Mouse (Mus musculus) urinary bladder, postnatal 4 days (tissue): ENCODE results near the gene Fkbp5.

ENCODE experiments used
- DNase-seq, 2 experiments: peaks; one replicate each; pipeline ENCODE4 v3.0.0; 2021 to 2022; ENCODE audit warnings: low spot score in 2 of 2

Gene Fkbp5

DNA sequence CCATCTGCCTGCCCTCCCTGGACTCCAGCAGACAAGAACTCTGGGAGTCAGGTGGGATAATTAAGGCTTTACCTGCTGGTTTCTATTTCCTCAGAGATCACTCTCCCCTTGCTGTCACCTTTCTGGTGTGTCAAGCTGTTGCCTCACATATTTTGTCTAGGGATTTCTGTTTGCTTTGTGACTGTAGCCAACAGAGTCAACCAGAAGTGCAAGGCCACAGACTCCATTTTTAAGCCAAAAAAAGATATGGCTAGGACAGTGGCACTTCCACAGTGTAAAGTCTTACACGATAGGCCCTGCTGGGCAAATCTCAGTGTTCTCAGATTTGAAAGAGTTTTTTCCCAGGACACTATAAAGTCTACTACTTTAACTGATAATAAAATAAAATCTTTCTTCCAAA lies 56.9 kb downstream of the Fkbp5 start:
- DNase-seq = no peak

DNA sequence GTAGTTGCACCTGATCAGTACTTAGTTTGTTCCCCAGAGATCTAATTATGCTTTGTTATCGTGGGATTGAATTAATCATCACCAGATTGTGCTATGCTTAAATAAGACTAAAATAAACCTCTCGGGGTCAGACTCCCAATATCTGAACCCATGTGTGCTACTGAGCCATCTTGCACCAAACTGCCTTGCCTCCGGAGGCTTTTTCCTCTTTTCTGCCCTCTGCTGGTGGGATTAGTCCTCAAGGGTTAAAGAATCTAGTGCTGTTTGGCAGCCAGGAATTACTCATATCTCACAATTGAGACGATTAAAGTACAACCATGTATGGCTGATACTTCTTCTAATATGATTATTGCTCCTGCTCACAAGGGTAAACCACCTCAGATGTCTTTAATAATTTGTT lies 62.2 kb downstream of the Fkbp5 start:
- DNase-seq = no peak

DNA sequence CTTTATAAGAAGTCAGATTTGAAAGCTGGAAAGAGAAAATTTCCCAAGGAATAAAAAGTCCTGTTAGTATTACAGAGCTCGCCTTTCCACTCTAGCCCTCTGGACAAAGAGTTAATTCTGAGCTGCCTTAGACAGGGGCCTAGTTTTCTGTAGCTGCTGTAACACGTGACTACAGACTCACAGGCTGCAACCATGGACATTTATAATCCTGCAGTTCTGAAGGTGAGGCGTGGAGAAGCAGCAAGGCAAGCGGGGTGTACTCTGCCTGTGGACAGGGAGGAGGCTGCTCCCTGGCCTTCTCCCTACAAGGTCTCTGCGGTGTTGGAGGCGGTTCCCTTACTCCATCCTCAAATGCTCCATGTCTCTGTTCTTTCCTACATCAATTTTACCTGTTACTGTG lies 64.4 kb downstream of the Fkbp5 start:
- DNase-seq = no peak

DNA sequence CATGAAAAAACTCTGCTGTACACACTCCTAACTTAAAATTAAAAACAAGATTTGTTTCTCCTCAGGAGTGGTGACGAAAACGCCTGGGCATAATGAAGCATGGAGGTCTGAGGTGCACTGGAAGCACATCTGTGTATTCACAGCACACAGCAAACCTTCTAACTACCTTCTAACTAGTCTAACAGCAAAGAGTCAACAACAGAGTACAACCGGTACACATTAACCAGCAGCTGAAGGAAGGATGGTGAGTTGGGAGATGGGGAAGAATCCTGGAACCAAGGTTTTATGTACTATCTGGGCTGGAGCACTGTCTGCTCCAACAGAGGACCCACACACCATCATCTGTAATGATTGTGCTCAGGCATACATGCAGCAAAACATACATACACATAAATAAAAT lies 65.4 kb downstream of the Fkbp5 start:
- DNase-seq = no peak

DNA sequence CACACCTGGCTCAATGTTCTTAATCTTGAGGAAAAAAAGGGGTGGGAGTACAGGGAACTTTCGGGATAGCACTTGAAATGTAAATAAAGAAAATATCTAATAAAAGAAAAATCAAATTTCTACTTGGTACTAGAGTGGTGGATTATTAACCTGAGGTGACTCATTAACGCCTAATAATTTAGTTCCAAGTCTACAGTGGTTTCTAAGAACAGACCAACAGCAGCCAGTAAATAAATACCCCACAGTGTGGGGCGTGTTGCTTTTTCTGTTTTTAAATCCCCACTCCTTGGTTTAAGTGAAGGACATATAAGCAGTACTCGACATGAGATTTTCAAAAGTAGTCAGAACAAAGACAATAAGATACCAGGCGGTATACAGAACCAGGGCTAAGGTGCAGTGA lies 65.8 kb downstream of the Fkbp5 start:
- DNase-seq = no peak

DNA sequence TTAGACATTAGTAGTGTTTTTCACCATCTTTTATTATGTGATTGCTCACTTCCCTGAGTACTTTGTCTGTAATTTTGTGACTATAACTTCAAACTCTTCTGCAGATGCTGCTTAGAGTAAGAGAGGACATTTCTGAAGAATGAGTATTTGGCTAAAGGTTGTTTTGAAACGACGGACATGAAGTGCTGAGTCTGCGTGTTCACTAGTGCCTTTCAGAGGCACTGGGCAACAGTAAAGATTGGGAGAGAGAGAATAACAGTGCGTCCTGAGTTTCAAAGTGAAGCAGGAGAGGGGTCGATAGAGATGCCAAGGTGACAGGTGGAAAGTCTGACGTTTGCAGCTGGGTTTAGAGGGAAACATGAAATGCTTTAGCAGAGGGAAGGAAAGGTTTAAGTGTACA lies 69.1 kb downstream of the Fkbp5 start:
- no peak for DNase-seq

DNA sequence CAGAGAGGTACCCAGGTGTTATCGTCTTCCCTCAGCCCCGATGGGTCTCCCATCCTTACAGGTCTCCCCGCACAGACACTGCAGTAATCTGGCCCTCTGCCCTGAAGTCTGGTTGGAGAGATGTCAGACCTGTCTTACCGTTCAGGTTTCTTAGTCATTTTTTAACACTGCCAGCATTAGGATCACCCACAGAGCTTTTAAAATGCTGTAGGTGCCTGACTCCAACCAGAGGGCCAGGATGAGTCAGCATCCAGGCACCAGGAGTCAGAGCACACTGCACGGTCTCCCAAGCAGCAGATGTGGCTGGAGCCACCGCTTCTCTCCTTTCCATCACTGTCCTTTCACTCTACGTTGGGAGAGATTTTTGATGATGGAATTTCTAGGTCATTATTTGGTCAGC lies 69.5 kb downstream of the Fkbp5 start:
- no peak for DNase-seq

DNA sequence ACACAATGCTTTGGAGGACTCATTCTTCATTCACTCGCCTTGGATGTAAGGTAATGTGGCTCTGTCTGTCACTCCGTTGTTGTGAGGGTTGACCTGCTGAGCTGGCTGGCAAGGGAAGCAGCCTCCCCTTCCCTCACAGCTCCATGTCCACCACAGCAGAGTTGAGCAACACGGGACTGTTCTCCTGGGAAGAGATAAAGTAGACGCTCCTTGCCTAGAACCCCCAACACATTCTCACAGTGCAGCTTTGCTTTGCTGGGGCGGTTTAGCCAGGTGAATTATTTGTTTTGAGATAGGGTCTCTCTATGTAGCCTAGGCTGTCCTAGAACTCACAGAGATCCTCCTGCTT lies 70.5 kb downstream of the Fkbp5 start:
- no peak for DNase-seq

DNA sequence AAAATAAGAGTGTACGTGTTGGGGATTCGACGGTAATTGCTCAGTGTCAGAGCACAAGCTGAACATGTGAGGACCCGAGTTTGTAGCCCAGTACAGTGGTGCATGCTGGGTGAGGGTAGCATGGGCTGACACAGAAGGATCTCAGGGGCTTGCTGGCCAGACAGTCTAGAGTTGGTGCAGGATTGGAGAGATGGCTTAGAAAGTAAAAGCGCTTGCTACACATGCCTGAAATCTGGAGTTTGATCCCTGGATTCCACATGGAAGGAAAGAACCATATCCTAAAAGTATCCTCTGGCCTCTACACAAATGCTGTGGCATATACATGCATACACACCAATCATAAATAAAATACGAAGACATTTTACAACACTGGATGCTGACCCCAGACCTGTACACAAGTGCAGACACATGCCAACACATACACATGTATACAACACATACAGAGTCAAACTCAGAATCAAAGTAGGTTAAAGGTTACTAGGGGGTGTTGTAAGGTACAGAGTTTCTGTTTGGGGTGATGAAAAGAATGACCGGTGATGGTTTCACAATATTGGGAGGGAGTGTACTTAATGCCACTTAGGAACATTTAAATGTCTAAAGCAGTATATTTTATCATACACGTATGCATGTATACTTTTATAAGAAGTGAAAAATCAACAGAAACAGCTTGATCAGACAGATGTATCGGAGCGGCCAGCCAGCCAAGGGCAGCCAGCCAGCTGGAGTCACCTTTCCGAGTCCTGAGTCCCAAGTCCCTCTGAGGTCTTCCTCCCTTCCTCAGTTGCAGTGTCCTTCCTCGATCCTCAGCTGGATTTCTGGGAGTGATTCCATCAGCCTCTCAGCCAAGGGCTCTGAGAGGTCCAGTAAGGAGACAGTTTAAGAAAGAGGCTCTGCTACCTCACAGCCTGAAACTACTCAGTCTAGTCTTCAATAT lies 71.2 kb downstream of the Fkbp5 start:
- DNase-seq = no peak

DNA sequence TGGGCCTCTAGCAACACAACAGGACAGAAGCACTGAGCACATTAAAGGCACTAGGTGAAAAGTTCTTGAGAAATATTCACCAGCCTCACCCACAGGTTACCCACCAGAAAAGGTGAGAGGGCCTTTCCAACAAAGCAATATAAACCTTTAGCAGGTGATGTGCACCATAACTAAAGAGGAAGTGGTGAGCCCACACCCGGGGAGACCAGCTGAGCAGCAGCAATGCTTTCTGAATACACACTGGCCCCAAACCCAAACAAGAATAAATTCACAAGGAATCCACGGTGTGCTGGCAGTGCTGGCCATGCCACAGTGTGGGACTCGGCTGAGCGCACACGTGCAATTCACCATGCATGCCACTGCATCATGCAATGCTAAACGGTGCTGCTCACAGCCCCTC lies 74.7 kb downstream of the Fkbp5 start:
- DNase-seq = no peak

DNA sequence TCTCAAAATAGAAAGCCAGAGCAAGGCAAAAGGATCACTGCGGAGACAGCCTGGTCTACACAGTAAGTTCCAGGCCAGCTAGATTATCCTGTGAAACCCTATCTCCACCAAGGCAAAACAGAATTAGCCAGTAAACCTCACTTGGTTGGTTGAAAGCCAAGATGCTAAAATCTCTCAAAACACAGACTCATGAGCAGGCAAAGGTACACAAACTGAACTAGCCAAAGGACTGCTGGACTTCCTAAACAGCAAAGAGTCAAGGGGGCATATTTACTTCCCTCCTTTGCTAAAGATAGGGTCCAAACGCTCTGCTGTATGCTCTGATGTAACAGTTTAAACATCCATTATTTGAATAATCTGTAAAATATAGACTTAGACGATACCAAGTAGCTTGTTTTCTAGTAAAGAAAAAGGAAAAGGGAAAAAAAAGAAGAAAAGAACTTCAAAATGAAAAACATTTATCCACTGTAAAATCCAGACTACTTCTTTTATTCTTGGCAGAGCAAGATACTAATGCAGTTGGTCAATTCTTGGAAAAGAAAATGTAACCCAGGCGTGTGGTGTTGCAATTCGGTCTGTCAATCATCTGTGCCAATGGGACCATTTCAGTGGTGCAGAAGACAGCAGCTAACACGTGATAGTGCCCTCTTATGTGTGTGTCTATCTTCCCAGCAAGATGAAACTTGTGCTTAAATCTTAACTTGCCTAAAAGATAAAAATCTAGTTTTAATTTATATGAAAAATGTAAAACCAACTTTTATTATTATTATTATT lies 78.8 kb downstream of the Fkbp5 start:
- no peak for DNase-seq

DNA sequence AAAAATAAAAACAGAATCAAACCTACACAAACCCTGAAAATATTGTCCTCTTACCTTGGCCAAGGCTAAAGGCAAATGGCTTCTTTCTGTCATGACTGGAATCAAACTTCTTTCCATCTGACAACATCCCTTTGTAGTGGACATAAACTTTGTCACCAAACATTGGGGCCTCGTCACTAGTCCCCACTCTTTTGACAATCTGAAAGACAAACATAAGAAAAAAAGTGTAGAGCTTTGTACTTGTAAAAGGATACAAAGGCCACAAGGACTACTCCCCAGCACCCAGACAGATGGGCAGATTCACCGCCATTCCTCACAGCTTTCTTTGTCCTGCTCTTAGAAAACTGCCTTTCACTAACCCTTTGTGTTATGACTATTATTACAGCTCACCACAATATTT lies 79.4 kb downstream of the Fkbp5 start:
- no peak for DNase-seq

DNA sequence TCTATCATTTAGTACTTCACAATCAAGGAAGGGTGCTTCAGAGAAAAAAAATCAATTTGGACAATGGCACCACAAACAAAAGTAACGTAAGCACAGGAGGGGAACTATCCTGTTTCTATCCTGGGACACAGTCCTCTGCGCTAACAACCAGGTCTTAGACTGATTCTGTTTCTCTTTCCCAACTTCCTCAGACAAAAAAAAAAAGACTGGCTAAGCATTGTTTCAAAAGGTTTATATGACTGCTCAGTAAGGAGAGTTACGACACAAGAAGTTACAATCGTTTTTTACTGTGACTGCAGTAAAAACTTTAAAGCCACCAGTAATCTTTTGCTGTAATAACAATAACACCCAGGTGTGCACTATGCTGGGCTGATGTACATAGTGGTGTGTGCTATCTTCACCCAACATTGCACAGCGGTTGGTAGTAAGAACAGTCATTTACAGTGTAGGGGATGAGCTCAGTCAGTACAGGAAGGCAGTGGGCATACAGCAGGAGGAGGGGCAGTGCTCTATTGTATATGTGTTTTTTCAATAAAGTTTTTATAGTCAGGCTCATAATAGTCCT lies 82.3 kb downstream of the Fkbp5 start:
- DNase-seq = no peak

DNA sequence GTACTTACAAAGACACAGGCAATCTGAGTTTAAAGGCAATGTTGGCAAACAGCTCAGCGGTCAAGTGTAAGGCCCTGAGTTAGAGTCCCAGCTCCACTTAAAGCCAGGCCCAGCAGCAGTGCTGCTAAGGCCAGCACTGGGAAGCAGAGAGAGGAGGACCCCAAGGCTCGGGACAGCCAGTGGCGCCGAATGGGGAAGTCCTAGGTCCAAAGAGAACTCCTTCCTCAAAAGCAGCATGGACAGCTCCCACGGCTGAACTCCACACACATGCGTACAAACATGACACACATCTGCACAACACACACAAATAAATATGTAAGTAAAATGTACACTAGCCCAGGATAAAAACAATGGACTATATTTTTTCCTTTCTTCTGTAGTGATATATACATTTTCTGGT lies 84.3 kb downstream of the Fkbp5 start:
- DNase-seq = no peak

DNA sequence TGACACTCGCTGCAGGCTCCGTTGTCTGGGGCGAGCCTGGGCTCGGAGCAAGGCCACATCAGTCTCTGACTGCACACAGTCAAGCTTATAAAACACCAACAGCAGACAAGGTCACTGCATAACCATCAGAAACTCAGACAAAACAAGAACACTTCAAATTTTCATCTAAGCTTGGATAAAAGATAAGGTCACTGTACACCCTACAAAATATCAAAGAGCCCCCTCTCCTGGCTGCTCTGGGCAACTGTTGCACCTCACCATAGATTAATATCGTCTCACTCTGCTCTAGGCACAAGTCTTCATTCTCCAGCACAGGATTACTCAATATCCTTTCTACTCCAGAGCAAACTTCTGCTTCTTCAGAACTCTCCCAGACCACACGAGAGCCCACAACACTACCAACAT lies 85.4 kb downstream of the Fkbp5 start:
- no peak for DNase-seq

DNA sequence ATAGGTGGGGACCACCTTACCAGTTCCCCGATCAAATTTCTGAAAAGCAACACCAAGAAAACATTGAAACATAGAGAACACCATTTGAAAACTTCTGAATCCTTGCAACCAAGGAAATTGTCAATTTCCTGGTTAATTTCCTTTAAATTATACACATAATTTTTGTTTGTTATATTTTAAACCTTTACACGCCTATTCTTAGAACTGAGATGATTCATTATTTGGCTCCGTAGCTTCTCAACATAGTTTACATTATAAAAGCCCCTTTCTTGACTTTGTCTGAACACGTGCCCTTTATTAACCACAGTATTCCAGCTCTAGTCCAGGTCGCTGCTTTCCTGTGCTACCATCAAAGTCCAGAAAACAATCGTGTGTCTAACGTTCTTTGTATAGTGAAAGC lies 86.3 kb downstream of the Fkbp5 start:
- DNase-seq = no peak

DNA sequence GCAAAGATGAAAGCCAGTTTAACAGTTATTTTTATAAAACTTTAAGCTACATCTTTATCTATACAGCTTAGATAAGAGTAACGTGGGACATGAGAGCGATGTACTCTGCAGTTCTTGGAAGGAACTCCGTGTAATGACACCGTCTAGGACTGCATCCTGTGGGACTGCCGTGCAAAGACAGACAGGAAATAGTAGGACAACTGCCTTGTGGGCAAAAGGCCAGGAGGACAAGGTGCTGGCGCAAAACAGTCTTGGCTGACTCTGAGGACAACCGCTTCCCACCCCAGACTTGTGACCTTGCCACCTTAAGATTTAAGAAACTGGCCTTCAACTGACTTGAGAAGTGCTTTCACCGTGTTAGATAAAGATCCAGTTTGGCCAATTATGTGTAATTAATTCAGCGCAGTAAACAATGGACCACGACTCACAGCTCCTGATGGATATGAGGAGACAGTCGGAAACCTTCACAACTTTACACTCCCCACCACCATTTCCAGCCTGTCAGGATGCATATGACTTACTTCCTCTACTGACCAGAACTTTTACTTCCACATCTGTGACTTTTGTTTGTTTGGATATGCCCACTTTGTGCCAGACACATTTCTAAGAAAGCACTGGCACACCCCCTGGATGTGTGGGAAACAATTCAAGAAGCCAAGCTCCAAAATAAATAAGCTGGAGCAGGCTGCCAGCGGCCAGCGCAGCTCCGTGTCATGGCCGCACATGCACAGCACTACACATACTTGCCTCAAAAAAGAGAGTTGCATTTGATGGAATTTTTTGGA lies 88.7 kb downstream of the Fkbp5 start:
- DNase-seq = peak in 1 of 2 experiments; percentile 48

DNA sequence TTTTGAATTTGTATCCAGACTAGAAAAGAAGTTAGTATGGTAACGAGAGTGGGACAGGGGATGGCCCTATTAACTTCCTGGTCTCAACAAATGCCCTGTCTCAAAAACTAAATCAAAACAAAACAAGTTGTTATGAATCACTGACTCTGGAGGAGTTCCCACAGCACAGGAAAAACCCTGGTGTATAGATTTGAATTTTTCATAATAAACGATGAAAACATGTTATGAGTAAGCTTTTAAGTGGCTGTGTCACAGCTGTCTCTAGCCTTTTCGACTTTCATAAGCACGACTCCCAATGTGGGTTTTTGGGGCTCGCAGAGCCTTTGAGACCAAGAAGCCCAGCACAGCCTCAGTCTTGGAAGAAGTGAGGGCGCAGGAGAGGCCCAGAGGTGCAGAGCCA lies 89.7 kb downstream of the Fkbp5 start:
- no peak for DNase-seq

DNA sequence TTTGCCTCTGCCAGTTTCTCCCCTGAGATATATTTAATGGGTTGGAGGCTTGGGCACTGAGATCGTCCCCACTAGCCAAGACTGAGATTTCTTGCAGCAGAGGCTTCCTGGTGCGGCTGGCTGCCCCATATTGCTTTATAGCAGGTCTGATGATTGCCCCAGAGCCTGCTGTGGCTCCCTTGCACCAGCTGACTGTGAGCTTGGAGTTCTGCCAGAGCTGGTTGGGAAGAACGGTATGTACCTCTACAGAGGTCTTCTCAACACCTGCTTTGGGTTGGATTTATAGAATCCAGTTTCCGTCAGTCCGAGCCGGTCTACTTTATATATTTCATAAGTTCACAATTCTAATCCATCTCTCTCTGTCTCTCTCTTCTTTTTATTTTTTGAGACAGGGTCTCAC lies 93.0 kb downstream of the Fkbp5 start:
- DNase-seq = no peak

DNA sequence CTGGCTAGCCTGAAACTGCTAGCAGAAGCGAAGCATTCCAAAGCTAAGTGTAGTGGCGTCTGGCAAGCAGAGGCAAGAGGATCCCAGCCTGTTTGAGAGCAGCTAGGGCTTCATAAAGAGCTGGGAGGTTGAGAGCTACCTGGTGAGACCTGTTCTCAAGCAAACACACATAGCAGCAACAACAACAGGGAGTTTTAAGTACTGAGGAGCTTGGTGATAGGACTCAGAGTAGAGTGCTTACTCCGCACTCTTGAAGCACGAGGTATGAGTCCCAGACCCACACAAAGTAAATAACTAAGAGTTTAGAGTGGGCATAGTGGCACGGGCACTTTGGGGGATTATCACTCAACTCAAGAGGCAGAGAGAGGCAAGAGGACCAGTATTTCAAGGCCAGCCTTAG lies 96.3 kb downstream of the Fkbp5 start:
- no peak for DNase-seq

DNA sequence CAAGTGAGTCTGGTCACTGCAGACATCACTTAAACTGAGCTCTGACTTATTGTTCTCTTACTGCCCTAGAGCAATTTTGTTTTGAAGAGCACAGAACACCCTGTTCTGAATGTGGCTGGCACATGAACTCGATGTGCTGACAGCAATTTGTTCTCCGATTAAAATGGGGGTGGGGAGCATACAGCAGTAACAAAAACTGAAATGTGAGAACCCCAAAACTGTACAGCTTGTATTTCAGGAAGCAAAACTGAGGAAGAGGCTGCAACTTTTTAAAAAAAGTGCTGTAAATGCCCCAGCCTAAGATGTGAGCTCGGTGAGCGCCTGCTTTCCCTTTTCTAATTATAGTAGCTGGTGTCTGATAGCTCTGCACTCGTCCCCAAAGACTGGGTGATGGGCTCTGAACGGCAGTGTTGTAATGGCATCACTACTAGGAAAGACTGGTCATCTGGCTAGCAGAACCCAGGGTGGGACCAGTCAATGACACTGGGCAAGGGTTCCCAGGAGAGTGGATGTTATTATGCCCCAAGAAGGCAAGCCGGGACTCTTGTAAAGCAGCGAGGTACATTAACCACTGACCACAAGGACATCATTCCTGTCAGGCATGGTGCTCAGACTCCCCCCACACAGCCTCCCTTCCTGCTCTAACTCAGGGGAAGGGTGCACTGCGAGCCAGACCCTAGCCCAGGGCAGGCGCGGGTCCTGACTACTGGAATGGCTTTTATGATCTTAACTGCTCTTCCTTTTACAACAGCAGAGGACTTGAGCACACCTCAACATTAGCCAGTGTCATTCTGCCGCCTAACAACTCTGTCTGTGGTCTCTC lies 96.9 kb downstream of the Fkbp5 start:
- no peak for DNase-seq
